ENCODE assay signal across 9 mouse cellular contexts in the genomic region with DNA sequence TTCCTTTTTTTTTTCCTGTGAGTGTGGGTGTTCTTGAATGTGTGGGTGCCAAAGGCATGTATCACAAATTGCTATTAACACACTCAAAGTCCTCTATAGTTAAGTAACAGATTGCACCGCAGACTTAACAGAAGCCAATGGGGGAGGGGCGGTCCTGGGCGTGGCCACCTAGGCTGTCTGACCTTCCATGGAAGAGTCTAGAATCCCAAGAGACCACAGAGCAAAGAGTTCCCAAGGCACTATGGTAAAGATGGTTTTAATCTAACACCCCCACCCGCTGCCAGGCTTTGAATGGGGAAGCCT.
DNase-seq lines count a peak whose midpoint lies in the region; ATAC-seq lines count a peak whose summit lies in the region.
"Had no signal": no experiment of that assay in that cellular context is flagged by ENCODE, and none has a peak within 500 bp of the region (broad histone marks: within the 10 kb centered on the region; RNA-seq: fewer than 3 reads in every experiment).

No protein-coding gene starts in this region.

- no peak overlapping the region for H3K27ac ChIP-seq in heart, embryonic 13.5 days (replicated peaks)
- H3K27ac ChIP-seq in heart, embryonic 12.5 days (ENCODE audit: poor library complexity, severe bottlenecking), result no peak overlapping the region
- H3K27ac ChIP-seq in hindbrain, embryonic 16.5 days (ENCODE audit: low read depth, low read length), result 0 out of 2 replicates have a peak overlapping the region, but pooled peaks have one; percentile 12
- H3K27ac ChIP-seq in neural tube, embryonic 14.5 days (ENCODE audit: low read depth, low read length), result peak overlapping the region; percentile 58; the same call in 1 of the 2 replicates
- H3K27ac ChIP-seq: macrophage had no signal

- H3K9ac ChIP-seq in heart, embryonic 13.5 days, result no peak overlapping the region
- no peak overlapping the region for H3K9ac ChIP-seq in heart, embryonic 12.5 days
- no peak overlapping the region for H3K9ac ChIP-seq in hindbrain, embryonic 16.5 days (ENCODE audit: low read depth, low read length)
- H3K9ac ChIP-seq in neural tube, embryonic 14.5 days (replicated peaks; ENCODE audit: low read depth, low read length), result no peak overlapping the region

- no peaks in the 10 kb centered on the region for H3K9me3 ChIP-seq in heart, embryonic 13.5 days
- no peaks in the 10 kb centered on the region for H3K9me3 ChIP-seq in heart, embryonic 12.5 days (replicated peaks)
- no peaks in the 10 kb centered on the region for H3K9me3 ChIP-seq in hindbrain, embryonic 16.5 days (ENCODE audit: control insufficient read depth, low read length)
- no peaks in the 10 kb centered on the region for H3K9me3 ChIP-seq in neural tube, embryonic 14.5 days (ENCODE audit: control insufficient read depth, low read length)

- H3K36me3 ChIP-seq in heart, embryonic 13.5 days, result no peaks in the 10 kb centered on the region
- no peaks in the 10 kb centered on the region for H3K36me3 ChIP-seq in heart, embryonic 12.5 days
- no peaks in the 10 kb centered on the region for H3K36me3 ChIP-seq in hindbrain, embryonic 16.5 days (ENCODE audit: control insufficient read depth, insufficient read depth, low read length)
- H3K36me3 ChIP-seq in neural tube, embryonic 14.5 days (ENCODE audit: control insufficient read depth, insufficient read depth, low read length), result no peaks in the 10 kb centered on the region

- 49% methylated on average over 4 of the region's 4 CpGs for WGBS in heart, embryonic 13.5 days
- WGBS in heart, embryonic 12.5 days, result 57% methylated on average over 4 of the region's 4 CpGs
- WGBS in hindbrain, embryonic 16.5 days, result 26% methylated on average over 4 of the region's 4 CpGs
- WGBS in neural tube, embryonic 14.5 days, result 22% methylated on average over 4 of the region's 4 CpGs

- DNase-seq in right cerebral cortex, postnatal 14 days, result peak; percentile 36
- DNase-seq in right cerebral cortex, adult 18-20 months, result no peak
- no peak for DNase-seq in frontal cortex, postnatal 36 days (ENCODE audit: low spot score in 2 of 2)
- DNase-seq in Muller cell, postnatal 12 days (ENCODE audit: inconsistent ontology term), result no peak

- peaks cover 50% of the 10 kb centered on the region for H3K4me1 ChIP-seq in heart, embryonic 13.5 days
- H3K4me1 ChIP-seq in heart, embryonic 12.5 days (replicated peaks), result peaks cover 39% of the 10 kb centered on the region
- peaks cover 22% of the 10 kb centered on the region for H3K4me1 ChIP-seq in hindbrain, embryonic 16.5 days (ENCODE audit: control insufficient read depth, insufficient read depth, low read depth, low read length)
- peaks cover 31% of the 10 kb centered on the region for H3K4me1 ChIP-seq in neural tube, embryonic 14.5 days (ENCODE audit: control insufficient read depth, insufficient read depth, low read length)

- H3K27me3 ChIP-seq in heart, embryonic 13.5 days (replicated peaks), result no peaks in the 10 kb centered on the region
- no peaks in the 10 kb centered on the region for H3K27me3 ChIP-seq in heart, embryonic 12.5 days (replicated peaks)
- peaks cover 2% of the 10 kb centered on the region; the same call in 1 of the 2 replicates for H3K27me3 ChIP-seq in hindbrain, embryonic 16.5 days (replicated peaks; ENCODE audit: control insufficient read depth, insufficient read depth, low read length)
- H3K27me3 ChIP-seq in neural tube, embryonic 14.5 days (ENCODE audit: control insufficient read depth, insufficient read depth, low read length), result 0 out of 2 replicates have a peak, but pooled peaks cover 3% of the 10 kb centered on the region

- H3K4me3 ChIP-seq in heart, embryonic 13.5 days, result no peak overlapping the region
- no peak overlapping the region for H3K4me3 ChIP-seq in heart, embryonic 12.5 days
- H3K4me3 ChIP-seq in hindbrain, embryonic 16.5 days (ENCODE audit: low read length), result no peak overlapping the region
- H3K4me3 ChIP-seq in neural tube, embryonic 14.5 days (ENCODE audit: low read depth, low read length), result no peak overlapping the region

- H3K4me2 ChIP-seq in heart, embryonic 13.5 days, result peak overlapping the region; percentile 61; the same call in 1 of the 2 replicates
- no peak overlapping the region for H3K4me2 ChIP-seq in heart, embryonic 12.5 days
- peak overlapping the region; percentile 49 for H3K4me2 ChIP-seq in hindbrain, embryonic 16.5 days (ENCODE audit: low read length)
- peak overlapping the region; percentile 38 for H3K4me2 ChIP-seq in neural tube, embryonic 14.5 days (ENCODE audit: low read depth, low read length)

- ATAC-seq in heart, embryonic 13.5 days (ENCODE audit: extremely low read depth, insufficient number of reproducible peaks, low FRiP score, low TSS enrichment), result no peak
- no peak for ATAC-seq in heart, embryonic 12.5 days (ENCODE audit: insufficient number of reproducible peaks, low FRiP score)
- no peak for ATAC-seq in hindbrain, embryonic 16.5 days
- no peak for ATAC-seq in neural tube, embryonic 14.5 days (ENCODE audit: low read depth)

Comparison
In these comparisons a context has a peak if more than half of its experiments do, and no peak if none do; other contexts are left out.
1. H3K27ac ChIP-seq: peak in hindbrain, embryonic 16.5 days (single experiment) and neural tube, embryonic 14.5 days (single experiment); none in heart, embryonic 13.5 days (single experiment) and heart, embryonic 12.5 days (single experiment).